Mouse (Mus musculus) ZHBTc4 (cell line): ENCODE measurements around the gene Mfap2.

Experiments
- DNase-seq: peaks from one replicate; pipeline ENCODE4 v3.0.0-alpha.2; 2011; ENCODE audit warnings: low read depth, low spot score

Gene Mfap2

GRCm38 (mm10) chr4:140987476-140987875, 22.7 kb upstream of the Mfap2 start:
- DNase-seq = no peak

DNA sequence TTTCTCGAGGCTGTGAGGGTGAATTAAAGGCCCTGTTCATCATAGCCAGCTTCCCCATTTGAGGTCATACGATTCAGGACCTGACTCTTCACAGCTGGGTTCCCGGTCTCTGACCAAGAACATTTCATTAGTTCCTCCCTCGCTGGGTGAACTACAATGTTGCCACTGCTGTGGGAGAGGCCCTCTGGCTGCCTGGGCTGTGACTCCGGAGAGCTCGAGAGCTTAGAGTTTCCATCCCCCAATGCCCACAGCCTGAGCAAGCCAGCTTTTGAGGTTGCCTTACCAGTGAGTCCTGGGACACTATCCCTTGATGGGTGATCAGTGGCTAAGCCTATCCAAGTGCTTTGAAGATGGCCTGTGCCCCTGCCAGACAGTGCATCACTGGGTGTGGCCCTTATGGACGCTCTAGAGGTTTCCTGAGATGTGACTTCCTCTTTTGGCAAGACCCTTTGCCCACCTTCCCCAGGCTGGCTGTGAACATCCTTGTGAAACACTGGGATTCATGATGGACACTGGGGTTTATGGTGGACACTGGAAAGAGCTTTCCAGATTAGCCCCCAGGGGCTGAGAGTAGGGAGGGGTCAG, 21.4 kb upstream of the Mfap2 start:
- DNase-seq = no peak

- DNase-seq = no peak
Observed at GRCm38 (mm10) chr4:140989447-140989846, 20.8 kb upstream of the Mfap2 start.

GRCm38 (mm10) chr4:140992215-140992614, 18.0 kb upstream of the Mfap2 start:
- DNase-seq = no peak

DNA sequence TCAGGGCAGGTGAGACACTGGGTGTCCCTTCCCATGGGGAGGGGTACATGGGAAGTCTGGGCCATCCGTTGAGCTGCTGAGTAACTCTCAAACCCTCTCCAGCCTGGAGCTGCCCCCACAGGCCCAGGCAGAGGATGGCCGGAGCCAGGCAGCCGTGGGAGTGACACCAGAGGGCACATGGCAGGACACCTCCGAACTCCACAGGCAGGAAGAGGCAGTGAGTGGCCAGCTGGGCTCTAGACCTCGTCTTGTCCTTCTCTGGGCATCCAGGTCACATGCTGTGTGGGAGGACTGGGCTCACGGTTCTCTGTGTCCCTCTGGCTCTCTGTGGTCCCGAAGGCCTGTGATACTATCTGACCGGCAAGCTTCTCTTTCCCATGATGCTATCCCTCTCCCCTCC, 16.4 kb upstream of the Mfap2 start:
- no peak for DNase-seq

DNA sequence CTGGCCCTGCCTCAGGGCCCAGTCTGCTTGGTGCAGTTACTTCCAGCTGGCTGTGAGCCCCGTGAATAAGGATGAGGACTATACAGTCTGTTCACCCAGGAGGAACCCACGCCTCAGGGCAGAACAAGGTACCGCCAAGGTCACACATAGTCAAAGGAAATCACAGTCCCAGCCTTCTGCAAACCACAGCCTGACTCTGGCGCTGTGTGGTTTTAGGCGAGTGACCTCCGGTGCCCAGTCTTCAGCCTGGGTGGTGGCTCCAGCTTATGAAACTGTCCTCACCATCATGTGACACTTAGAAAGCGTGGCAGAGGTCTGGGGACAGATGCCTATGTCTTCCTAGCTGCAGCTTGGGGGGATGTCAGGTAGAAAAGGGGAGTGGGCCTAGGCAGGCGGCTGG, 14.4 kb upstream of the Mfap2 start:
- no peak for DNase-seq

DNA sequence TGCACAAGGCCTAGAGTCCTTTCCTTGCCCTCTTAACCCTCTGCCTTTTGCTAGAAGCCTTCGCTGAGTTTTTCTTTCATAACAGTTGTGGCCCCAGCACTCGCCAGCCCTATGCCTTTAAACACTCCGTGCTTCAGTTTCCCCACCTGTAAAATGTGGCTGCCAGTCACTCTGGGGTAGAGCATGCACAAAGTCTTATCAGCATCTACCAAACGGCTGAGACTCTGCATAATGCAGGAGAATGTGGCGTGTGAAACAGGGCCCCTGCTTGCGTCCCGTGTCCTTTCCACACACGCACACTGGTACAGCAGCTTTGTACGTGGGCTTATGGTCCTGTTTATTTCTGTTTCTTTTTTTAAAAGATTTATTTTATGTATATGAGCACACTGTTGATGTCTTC, 13.4 kb upstream of the Mfap2 start:
- no peak for DNase-seq

DNA sequence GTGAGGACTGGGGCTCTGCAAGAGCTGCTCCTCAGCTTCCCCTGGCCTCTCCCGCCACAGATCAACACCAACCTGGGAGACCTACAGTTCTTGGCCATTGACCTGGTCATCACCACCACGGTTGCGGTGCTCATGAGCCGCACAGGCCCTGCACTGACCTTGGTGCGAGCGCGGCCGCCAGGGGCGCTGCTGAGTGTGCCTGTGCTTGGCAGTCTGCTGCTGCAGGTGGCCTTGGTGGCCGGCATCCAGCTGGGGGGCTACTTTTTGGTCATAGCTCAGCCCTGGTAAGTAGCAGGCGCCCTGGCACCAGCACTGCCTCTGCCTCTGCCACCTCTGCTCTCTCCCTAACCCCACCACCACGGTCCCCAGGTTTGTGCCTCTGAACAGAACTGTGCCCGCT, 4.2 kb upstream of the Mfap2 start:
- peak; percentile 71 for DNase-seq

DNA sequence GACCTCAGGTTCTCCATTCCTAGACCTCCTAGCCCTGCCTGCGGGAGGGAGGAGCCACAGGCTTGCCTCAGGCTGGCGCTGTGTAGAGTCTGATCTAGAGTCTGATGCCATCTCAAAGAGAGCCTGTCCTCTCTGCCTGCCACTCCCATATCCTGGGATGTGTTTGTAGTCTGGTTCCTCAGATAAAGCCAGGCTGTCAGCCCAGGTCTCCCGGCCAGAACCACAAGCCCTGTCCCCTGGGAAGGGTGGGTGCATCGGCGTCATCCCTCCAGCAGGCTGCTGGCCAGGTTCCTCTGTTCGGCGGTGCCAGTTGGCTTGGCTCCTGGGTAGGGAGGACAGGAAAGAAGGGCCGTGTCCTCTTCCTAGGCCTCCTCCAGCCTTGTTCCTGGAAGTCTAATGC, 2.2 kb upstream of the Mfap2 start:
- DNase-seq = no peak

GRCm38 (mm10) chr4:141010526-141010925, 308 bp downstream of the Mfap2 start:
- DNase-seq = no peak

DNA sequence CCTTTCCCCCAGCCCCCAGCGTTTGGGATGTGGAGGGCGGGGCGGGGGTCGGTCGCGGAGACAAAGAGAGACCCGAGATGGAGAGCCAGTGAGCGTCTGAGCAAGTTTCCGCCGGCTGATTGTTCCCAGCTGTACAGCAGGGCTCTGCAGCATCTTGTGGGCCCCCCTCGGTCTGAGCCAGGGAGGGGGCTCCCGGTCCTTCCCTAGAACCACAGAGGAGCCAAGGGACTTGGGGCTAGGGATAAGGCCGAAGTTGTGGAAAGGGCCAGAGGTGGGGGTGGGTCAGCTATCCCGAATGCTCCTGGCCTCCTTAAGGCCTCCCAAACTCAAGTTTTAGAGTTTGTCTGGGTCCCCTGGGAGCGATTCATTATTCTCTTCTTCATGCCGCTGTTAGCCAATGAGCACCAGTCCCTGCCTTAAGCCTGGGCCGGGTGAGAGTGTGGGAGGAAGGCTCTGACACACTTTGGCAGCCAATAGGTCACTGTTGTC, 767 bp downstream of the Mfap2 start:
- DNase-seq = no peak

DNA sequence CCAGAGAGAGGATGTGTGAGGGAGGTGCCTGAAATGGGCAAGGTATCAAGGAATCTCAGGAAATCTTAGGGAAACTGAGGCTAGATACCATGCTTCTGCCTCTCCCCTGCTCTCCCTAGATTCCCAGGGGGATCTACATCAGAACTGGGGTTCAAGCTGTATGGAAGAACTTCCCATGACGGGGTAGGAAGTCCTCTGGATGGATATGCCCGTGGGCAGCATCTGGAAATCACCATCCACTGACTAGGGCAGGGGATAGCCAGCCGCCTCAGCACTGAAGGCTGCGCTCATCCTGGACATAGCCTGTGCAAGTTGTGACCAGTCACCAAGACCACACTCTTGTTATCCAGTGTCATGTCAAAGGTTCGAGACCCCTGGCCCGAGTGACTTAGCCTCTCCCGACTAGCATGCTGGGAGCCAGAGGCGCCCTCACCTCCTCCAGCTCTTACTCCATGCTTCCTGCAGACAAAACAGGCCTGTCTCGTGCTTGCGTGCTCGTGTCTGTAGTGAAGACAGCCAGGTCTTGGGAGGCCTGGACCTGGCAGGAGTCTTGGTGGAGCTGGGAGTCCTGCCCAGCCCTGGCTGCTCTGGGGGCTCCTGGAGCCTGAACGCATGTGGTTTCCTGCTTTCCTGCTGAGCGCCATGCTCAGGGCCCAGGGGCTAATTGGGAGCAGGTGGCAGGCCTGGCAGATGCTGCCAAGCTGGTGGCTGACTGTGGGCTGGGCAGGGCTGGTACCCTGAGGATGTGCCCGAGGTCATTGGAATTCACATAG, 1.5 kb downstream of the Mfap2 start:
- DNase-seq = no peak

- peak; percentile 38 for DNase-seq
Observed at GRCm38 (mm10) chr4:141012558-141012957, 2.3 kb downstream of the Mfap2 start.

- DNase-seq = no peak
Observed at GRCm38 (mm10) chr4:141014114-141014513, 3.9 kb downstream of the Mfap2 start.

DNA sequence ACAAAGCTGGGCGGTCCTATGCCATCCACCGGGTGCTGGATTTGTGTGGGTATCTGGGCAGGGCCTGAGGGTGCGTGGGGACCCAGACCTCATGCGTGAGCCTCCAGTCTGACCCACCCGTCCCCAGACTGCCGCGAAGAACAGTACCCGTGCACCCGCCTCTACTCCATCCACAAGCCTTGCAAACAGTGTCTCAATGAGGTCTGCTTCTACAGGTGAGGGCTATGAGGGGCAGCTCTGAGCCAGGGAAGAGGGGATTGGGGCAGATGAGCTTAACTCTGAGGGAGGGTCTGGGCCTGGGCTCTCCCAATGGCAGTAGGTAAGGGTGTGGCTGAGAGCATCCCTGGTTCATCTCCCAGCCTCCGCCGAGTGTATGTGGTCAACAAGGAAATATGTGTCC, 4.6 kb downstream of the Mfap2 start:
- no peak for DNase-seq

- DNase-seq = no peak
Observed at GRCm38 (mm10) chr4:141015356-141015755, 5.1 kb downstream of the Mfap2 start.

DNA sequence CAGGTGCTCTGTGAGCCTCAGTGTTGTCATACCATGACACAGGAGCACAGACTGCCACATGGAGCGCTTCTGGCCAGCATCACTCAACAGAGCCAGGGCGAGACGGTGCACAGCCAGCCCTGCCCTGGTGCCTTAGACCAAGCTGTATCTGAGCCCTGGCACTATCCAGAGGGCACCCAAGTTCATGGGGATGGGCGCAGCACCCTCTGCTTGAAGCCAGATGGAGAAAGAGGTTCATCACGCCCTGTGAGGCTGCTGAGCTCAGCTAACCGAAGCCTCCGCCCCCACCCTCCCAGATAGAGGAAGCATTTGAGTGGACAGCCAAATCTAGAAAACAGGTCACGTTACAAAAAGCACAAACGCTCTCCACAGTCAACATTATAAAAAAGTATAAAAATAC, 6.1 kb downstream of the Mfap2 start:
- no peak for DNase-seq

GRCm38 (mm10) chr4:141017657-141018436, 7.6 kb downstream of the Mfap2 start:
- peak; percentile 63 for DNase-seq

DNA sequence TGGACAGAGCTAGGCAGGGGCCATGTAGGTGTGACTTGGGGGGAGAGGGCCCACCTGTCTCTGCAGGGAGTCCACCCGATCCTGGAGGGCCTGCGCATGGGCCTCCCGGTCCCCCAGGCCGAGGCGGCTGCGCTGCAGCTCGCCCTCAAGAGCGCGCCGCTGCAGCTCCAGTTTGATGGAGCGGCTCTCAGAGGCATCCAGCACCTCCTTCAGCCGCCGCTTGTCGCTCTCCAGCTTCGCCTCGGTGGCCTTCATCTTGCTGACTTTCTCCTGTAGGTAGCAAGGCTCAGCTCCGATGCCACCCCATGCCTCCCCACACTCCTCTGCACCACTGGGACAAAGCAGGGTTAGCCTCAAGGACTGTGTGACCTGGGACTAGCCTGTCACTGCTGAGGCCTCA, 10.0 kb downstream of the Mfap2 start:
- no peak for DNase-seq

- no peak for DNase-seq
Observed at GRCm38 (mm10) chr4:141020811-141021613, 10.8 kb downstream of the Mfap2 start.

DNA sequence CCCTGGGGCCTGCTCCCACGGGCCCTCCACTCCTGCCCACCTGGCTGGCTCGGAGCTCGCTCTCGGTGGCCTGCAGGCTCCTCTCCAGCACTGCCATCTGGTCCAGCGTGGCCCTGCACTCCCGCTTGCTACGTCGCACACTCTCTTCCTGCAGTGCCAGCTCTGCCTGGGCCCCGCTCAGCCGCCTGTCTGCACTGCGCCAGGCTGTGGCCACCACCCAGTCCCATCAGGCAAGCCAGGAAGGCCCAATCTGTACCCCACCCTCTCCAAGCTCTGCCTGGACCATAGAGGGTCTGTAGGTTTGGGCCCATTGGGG, 11.4 kb downstream of the Mfap2 start:
- no peak for DNase-seq

- DNase-seq = no peak
Observed at GRCm38 (mm10) chr4:141024052-141024451, 13.8 kb downstream of the Mfap2 start.
